ENCODE assay signal across 13 mouse cellular contexts in genomic region chr6:29087921-29088709, GRCm38 (mm10). TPM values are rescaled to one million over a fixed set of nuclear protein-coding genes. Genes with fewer than 3 reads are reported as not detected.
DNase-seq lines count a peak whose midpoint lies in the region; ATAC-seq lines count a peak whose summit lies in the region.
"Had no signal": no experiment of that assay in that cellular context is flagged by ENCODE, and none has a peak within 500 bp of the region (broad histone marks: within the 10 kb centered on the region; RNA-seq: fewer than 3 reads in every experiment).

No protein-coding gene starts in this region.

- no peak overlapping the region for H3K27ac ChIP-seq in neural tube, embryonic 11.5 days (ENCODE audit: low read depth, low read length)
- no peak overlapping the region for H3K27ac ChIP-seq in neural tube, embryonic 15.5 days (replicated peaks)
- H3K27ac ChIP-seq: layer of hippocampus, adult 2 months had no signal

- intact Hi-C loops in heart, postnatal 14 days (cut with DNase I), result no loop called here

- H3K4me2 ChIP-seq in neural tube, embryonic 11.5 days (ENCODE audit: low read depth), result no peak overlapping the region
- no peak overlapping the region for H3K4me2 ChIP-seq in neural tube, embryonic 15.5 days

- no peaks in the 10 kb centered on the region for H3K36me3 ChIP-seq in neural tube, embryonic 11.5 days (ENCODE audit: control insufficient read depth, insufficient read depth, low read length)
- no peaks in the 10 kb centered on the region for H3K36me3 ChIP-seq in neural tube, embryonic 15.5 days

- H3K9ac ChIP-seq in neural tube, embryonic 11.5 days (ENCODE audit: low read length), result no peak overlapping the region
- H3K9ac ChIP-seq in neural tube, embryonic 15.5 days (replicated peaks), result no peak overlapping the region

- DNase-seq in neural tube, embryonic 11.5 days (ENCODE audit: low spot score), result peak; percentile 29
- DNase-seq in adrenal gland, postnatal 36 days, result peak; percentile 12 to 41
- DNase-seq in heart, postnatal 14 days, result peak; percentile 66 to 68
- peak; percentile 8 for DNase-seq in lung, postnatal 25 days (ENCODE audit: low spot score)
- no peak for DNase-seq in cerebellum, adult 8-10 months
- DNase-seq in thymus, postnatal 4 days, result no peak
- no peak for DNase-seq in cerebellum, postnatal 25 days

- no peaks in the 10 kb centered on the region for H3K9me3 ChIP-seq in neural tube, embryonic 11.5 days (ENCODE audit: control insufficient read depth, low read length)
- 0 out of 2 replicates have a peak, but pooled peaks cover 4% of the 10 kb centered on the region for H3K9me3 ChIP-seq in neural tube, embryonic 15.5 days (replicated peaks)
- H3K9me3 ChIP-seq: megakaryocyte, embryonic 14.5 days had no signal

- H3K4me1 ChIP-seq in neural tube, embryonic 11.5 days (ENCODE audit: control insufficient read depth, insufficient read depth, low read length), result no peaks in the 10 kb centered on the region
- H3K4me1 ChIP-seq in neural tube, embryonic 15.5 days, result no peaks in the 10 kb centered on the region

- no peak overlapping the region for H3K4me3 ChIP-seq in neural tube, embryonic 11.5 days (ENCODE audit: low read depth, low read length)
- H3K4me3 ChIP-seq in neural tube, embryonic 15.5 days (replicated peaks), result no peak overlapping the region
- H3K4me3 ChIP-seq: layer of hippocampus, adult 2 months; megakaryocyte, embryonic 14.5 days had no signal

- 74% methylated on average over 7 of the region's 7 CpGs for WGBS in neural tube, embryonic 11.5 days
- 72% methylated on average over 7 of the region's 7 CpGs for WGBS in neural tube, embryonic 15.5 days

- H3K27me3 ChIP-seq in neural tube, embryonic 11.5 days (ENCODE audit: control insufficient read depth, insufficient read depth, low read length), result no peaks in the 10 kb centered on the region
- H3K27me3 ChIP-seq in neural tube, embryonic 15.5 days (replicated peaks), result no peaks in the 10 kb centered on the region
- H3K27me3 ChIP-seq: Patski had no signal

- ATAC-seq in neural tube, embryonic 11.5 days (ENCODE audit: insufficient read depth, low FRiP score, low TSS enrichment), result no peak
- ATAC-seq in neural tube, embryonic 15.5 days (ENCODE audit: low FRiP score), result no peak
- ATAC-seq: Patski had no signal

RNA-seq across cellular contexts. Expression of gene Lep, which starts 28.1 kb away (rescaled TPM):
- polyA plus RNA-seq in neural tube, embryonic 11.5 days (2014; fragmentation: Nextera tagmentation; extraction: Ambion mirVana), result not detected in 2 replicates
- not detected in 2 replicates for polyA plus RNA-seq in neural tube, embryonic 15.5 days (2015; fragmentation: Nextera tagmentation; extraction: Ambion mirVana)
- total RNA-seq in adrenal gland, postnatal 36 days (2021), result 10 to 100 TPM in 1 of 2 experiments, 1 to 10 TPM in 1; 1.5 to 15.6 TPM
- total RNA-seq in heart, postnatal 14 days (2021), result under 1 TPM; 0.69 to 1.00 TPM
- total RNA-seq: layer of hippocampus, adult 2 months; neutrophil, adult 5-6 weeks had no signal
- polyA plus RNA-seq: limb, embryonic 14.5 days had no signal

Comparison
In these comparisons a context has a peak if more than half of its experiments do, and no peak if none do; other contexts are left out.
1. DNase-seq: peak in neural tube, embryonic 11.5 days (single experiment), adrenal gland, postnatal 36 days (2 of 2), heart, postnatal 14 days (2 of 2) and lung, postnatal 25 days (single experiment); none in cerebellum, adult 8-10 months (single experiment), thymus, postnatal 4 days (single experiment) and cerebellum, postnatal 25 days (0 of 2).